Mouse (Mus musculus) bone marrow macrophage, adult 2 months (primary cell): Measurements from ENCODE around the gene Trappc6b.

Experiments
- CTCF ChIP-seq: IDR thresholded peaks from 2 replicates; pipeline ENCODE4 v1.5.1; 2012; ENCODE audit warnings: low read depth, mild to moderate bottlenecking, low read length, moderate library complexity
- POLR2A ChIP-seq: IDR thresholded peaks from 2 replicates; pipeline ENCODE4 v1.6.1; 2012; ENCODE audit warnings: mild to moderate bottlenecking, low read depth, low read length, borderline replicate concordance

DNA sequence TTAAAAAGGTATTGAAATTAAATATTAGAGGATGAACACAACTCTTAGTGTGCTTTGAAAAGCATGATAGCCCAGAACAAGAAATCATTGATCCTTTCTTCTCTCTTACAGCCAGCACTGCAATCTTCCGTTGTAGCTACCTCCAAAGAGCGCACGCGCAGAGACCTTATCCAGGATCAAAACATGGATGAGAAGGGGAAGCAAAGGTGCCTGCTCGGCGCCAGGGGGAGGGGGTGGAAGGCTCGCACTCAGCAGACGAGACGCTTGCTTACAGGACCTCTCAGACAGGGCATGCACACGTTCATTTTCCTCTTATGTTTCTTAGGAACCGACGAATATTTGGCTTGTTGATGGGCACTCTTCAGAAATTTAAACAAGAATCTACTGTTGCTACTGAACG lies 7.5 kb upstream of the Trappc6b start:
- no peak for TF ChIP-seq POLR2A
- no peak for TF ChIP-seq CTCF
